Mouse (Mus musculus): ENCODE measurements around the gene Slc25a41. TPM values are rescaled to one million over a fixed set of nuclear protein-coding genes. Genes with fewer than 3 reads are reported as not detected.

Gene Slc25a41
- polyA plus RNA-seq, 1 experiment from 2014 or later: not detected

GRCm38 (mm10) chr17:57038978-57039377 is 2.5 kb downstream of the Slc25a41 start:
- Histone ChIP-seq H3K9ac (no peak overlapping the region), H3K27me3 (0 out of 2 replicates have a peak, but pooled peaks cover 6% of the 10 kb centered on the region), H3K9me3 (replicated peaks) (no peaks in the 10 kb centered on the region), H3K4me2 (replicated peaks) (no peak overlapping the region), H3K4me1 (no peaks in the 10 kb centered on the region), H3K4me3 (replicated peaks) (no peak overlapping the region), H3K36me3 (no peaks in the 10 kb centered on the region), H3K27ac (replicated peaks) (no peak overlapping the region)
- WGBS: 40% methylated on average over 8 of the region's 8 CpGs
- ATAC-seq (ENCODE audit: insufficient number of reproducible peaks, low FRiP score, low TSS enrichment, low read depth): no peak

- no peak overlapping the region for H3K9ac ChIP-seq
- H3K36me3 ChIP-seq: peaks cover 10% of the 10 kb centered on the region
- no peak for ATAC-seq (ENCODE audit: insufficient number of reproducible peaks, low FRiP score, low TSS enrichment, low read depth)
- no peak overlapping the region for H3K4me3 ChIP-seq (replicated peaks)
- no peaks in the 10 kb centered on the region for H3K27me3 ChIP-seq
- H3K9me3 ChIP-seq (replicated peaks): no peaks in the 10 kb centered on the region
- no peak overlapping the region for H3K4me2 ChIP-seq (replicated peaks)
- H3K27ac ChIP-seq (replicated peaks): no peak overlapping the region
- WGBS: 89% methylated on average over 4 of the region's 4 CpGs
- H3K4me1 ChIP-seq: peaks cover 12% of the 10 kb centered on the region
Measured at GRCm38 (mm10) chr17:57032854-57033253, 8.6 kb downstream of the Slc25a41 start.

GRCm38 (mm10) chr17:57031661-57032420 is 9.6 kb downstream of the Slc25a41 start:
- Histone ChIP-seq H3K27me3 (no peaks in the 10 kb centered on the region), H3K27ac (replicated peaks) (peak overlapping the region; percentile 92), H3K4me1 (peaks cover 12% of the 10 kb centered on the region), H3K9ac (no peak overlapping the region), H3K4me2 (replicated peaks) (peak overlapping the region; percentile 62), H3K9me3 (replicated peaks) (no peaks in the 10 kb centered on the region), H3K4me3 (replicated peaks) (peak overlapping the region; percentile 90), H3K36me3 (peaks cover 21% of the 10 kb centered on the region)
- ATAC-seq (ENCODE audit: insufficient number of reproducible peaks, low FRiP score, low TSS enrichment, low read depth): peak; percentile 98
- under 1% methylated on average over 38 of the region's 38 CpGs for WGBS

- no peaks in the 10 kb centered on the region for H3K27me3 ChIP-seq
- peaks cover 12% of the 10 kb centered on the region for H3K4me1 ChIP-seq
- no peaks in the 10 kb centered on the region for H3K9me3 ChIP-seq (replicated peaks)
- no peak for ATAC-seq (ENCODE audit: insufficient number of reproducible peaks, low FRiP score, low TSS enrichment, low read depth)
- H3K36me3 ChIP-seq: peaks cover 28% of the 10 kb centered on the region
- WGBS: under 1% methylated on average over 84 of the region's 99 CpGs
- peak within 1 kb of the TSS; percentile 93 for H3K27ac ChIP-seq (replicated peaks)
- peak within 1 kb of the TSS; percentile 68 for H3K4me2 ChIP-seq (replicated peaks)
- peak within 1 kb of the TSS; percentile 90 for H3K4me3 ChIP-seq (replicated peaks)
- H3K9ac ChIP-seq: peak within 1 kb of the TSS; percentile 100
Measured at GRCm38 (mm10) chr17:57030931-57031660, 10.4 kb downstream of the Slc25a41 start, which contains the start of gene Khsrp. Gene Khsrp (minus strand): TSS chr17:57031522.

- H3K4me2 ChIP-seq (replicated peaks): peak overlapping the region; percentile 68
- peaks cover 12% of the 10 kb centered on the region for H3K4me1 ChIP-seq
- H3K4me3 ChIP-seq (replicated peaks): peak overlapping the region; percentile 90
- no peak for ATAC-seq (ENCODE audit: insufficient number of reproducible peaks, low FRiP score, low TSS enrichment, low read depth)
- peak overlapping the region; percentile 100 for H3K9ac ChIP-seq
- WGBS: 43% methylated on average over 8 of the region's 8 CpGs
- H3K27me3 ChIP-seq: no peaks in the 10 kb centered on the region
- no peaks in the 10 kb centered on the region for H3K9me3 ChIP-seq (replicated peaks)
- H3K36me3 ChIP-seq: peaks cover 42% of the 10 kb centered on the region
- no peak overlapping the region for H3K27ac ChIP-seq (replicated peaks)
Measured at GRCm38 (mm10) chr17:57029691-57030090, 11.8 kb downstream of the Slc25a41 start.

- no peak for ATAC-seq (ENCODE audit: insufficient number of reproducible peaks, low FRiP score, low TSS enrichment, low read depth)
- Histone ChIP-seq H3K36me3 (peaks cover 64% of the 10 kb centered on the region), H3K27me3 (no peaks in the 10 kb centered on the region), H3K27ac (replicated peaks) (no peak overlapping the region), H3K9ac (no peak overlapping the region), H3K4me2 (replicated peaks) (no peak overlapping the region), H3K9me3 (replicated peaks) (no peaks in the 10 kb centered on the region), H3K4me3 (replicated peaks) (no peak overlapping the region), H3K4me1 (peaks cover 12% of the 10 kb centered on the region)
- 86% methylated on average over 4 of the region's 4 CpGs for WGBS
Measured at GRCm38 (mm10) chr17:57027471-57027870, 14.0 kb downstream of the Slc25a41 start.

- 86% methylated on average over 5 of the region's 5 CpGs for WGBS
- H3K4me3 ChIP-seq (replicated peaks): no peak overlapping the region
- H3K9me3 ChIP-seq (replicated peaks): no peaks in the 10 kb centered on the region
- no peaks in the 10 kb centered on the region for H3K27me3 ChIP-seq
- peaks cover 65% of the 10 kb centered on the region for H3K36me3 ChIP-seq
- H3K4me2 ChIP-seq (replicated peaks): no peak overlapping the region
- H3K27ac ChIP-seq (replicated peaks): no peak overlapping the region
- no peak for ATAC-seq (ENCODE audit: insufficient number of reproducible peaks, low FRiP score, low TSS enrichment, low read depth)
- H3K9ac ChIP-seq: no peak overlapping the region
- no peaks in the 10 kb centered on the region for H3K4me1 ChIP-seq
Measured at GRCm38 (mm10) chr17:57020960-57021359, 20.5 kb downstream of the Slc25a41 start.

- no peaks in the 10 kb centered on the region for H3K9me3 ChIP-seq (replicated peaks)
- H3K4me3 ChIP-seq (replicated peaks): no peak overlapping the region
- no peaks in the 10 kb centered on the region for H3K27me3 ChIP-seq
- H3K4me2 ChIP-seq (replicated peaks): no peak overlapping the region
- H3K27ac ChIP-seq (replicated peaks): no peak overlapping the region
- no peak for ATAC-seq (ENCODE audit: insufficient number of reproducible peaks, low FRiP score, low TSS enrichment, low read depth)
- no peaks in the 10 kb centered on the region for H3K4me1 ChIP-seq
- WGBS: 86% methylated on average over 2 of the region's 2 CpGs
- peaks cover 52% of the 10 kb centered on the region for H3K36me3 ChIP-seq
- no peak overlapping the region for H3K9ac ChIP-seq
Measured at GRCm38 (mm10) chr17:57019693-57020092, 21.8 kb downstream of the Slc25a41 start.

GRCm38 (mm10) chr17:57012245-57012795 is 29.1 kb downstream of the Slc25a41 start:
- no peak for ATAC-seq (ENCODE audit: insufficient number of reproducible peaks, low FRiP score, low TSS enrichment, low read depth)
- H3K36me3 ChIP-seq: peaks cover 16% of the 10 kb centered on the region
- WGBS: 68% methylated on average over 13 of the region's 13 CpGs
- H3K4me1 ChIP-seq: peaks cover 18% of the 10 kb centered on the region
- peak overlapping the region; percentile 80 for H3K4me3 ChIP-seq (replicated peaks)
- no peaks in the 10 kb centered on the region for H3K9me3 ChIP-seq (replicated peaks)
- no peak overlapping the region for H3K9ac ChIP-seq
- H3K27ac ChIP-seq (replicated peaks): peak overlapping the region; percentile 98
- H3K27me3 ChIP-seq: no peaks in the 10 kb centered on the region
- peak overlapping the region; percentile 79 for H3K4me2 ChIP-seq (replicated peaks)

- peak; percentile 92 for ATAC-seq (ENCODE audit: insufficient number of reproducible peaks, low FRiP score, low TSS enrichment, low read depth)
Measured at GRCm38 (mm10) chr17:57011236-57012141, 30.0 kb downstream of the Slc25a41 start, which contains the start of the genes Gtf2f1 and Gm17949. Gene Gtf2f1 (minus strand): TSS chr17:57011288. Gene Gm17949 (plus strand): TSS chr17:57011469.

More at GRCm38 (mm10) chr17:57011236-57012141, 30.0 kb downstream of the Slc25a41 start, which contains the start of the genes Gtf2f1 and Gm17949:
- Histone ChIP-seq H3K4me3 (replicated peaks) (peak within 1 kb of the TSS; percentile 80), H3K9me3 (replicated peaks) (no peaks in the 10 kb centered on the region), H3K36me3 (peaks cover 24% of the 10 kb centered on the region), H3K4me1 (peaks cover 21% of the 10 kb centered on the region), H3K4me2 (replicated peaks) (peak within 1 kb of the TSS; percentile 85), H3K27ac (replicated peaks) (peak within 1 kb of the TSS; percentile 98), H3K27me3 (no peaks in the 10 kb centered on the region), H3K9ac (peak within 1 kb of the TSS; percentile 81)
- under 1% methylated on average over 51 of the region's 51 CpGs for WGBS

Data from embryonic facial prominence, embryonic 15.5 days (tissue).